Mouse (Mus musculus) frontal cortex, postnatal 14 days (tissue): ENCODE data around the gene Vmn1r87.
"Not testable (repeated sequence)": the region's sequence is repeated elsewhere in the genome, so short reads cannot be mapped to it uniquely, and the experiment has no call there.

ENCODE experiments used
- DNase-seq, 2 experiments: peaks; one replicate each; pipeline ENCODE4 v3.0.0; 2022; ENCODE audit warnings: low spot score in 2 of 2

Vmn1r87 gene

DNA sequence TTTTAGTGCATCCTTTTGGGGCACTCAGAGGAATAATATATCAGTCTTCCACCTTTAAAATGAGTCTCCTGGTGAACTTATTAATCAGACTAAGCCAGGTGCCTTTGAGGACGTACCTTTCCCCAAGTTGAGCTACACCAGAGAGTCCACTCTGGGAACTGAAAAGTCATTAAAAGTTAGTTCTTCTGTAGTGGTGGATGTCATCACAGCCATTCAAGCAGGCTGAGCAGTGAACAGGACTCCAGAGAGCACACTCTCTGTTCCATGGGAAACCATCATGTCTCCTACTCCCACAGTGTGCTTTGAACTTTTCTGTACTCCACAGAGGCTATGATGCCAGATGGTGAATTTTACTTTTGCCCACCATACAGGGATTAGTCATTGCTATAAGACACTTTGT, at the start of gene Vmn1r87:
Gene Vmn1r87, minus strand, starts transcription at position 101 of the 400 bp plus-strand sequence.
- DNase-seq, result no peak

DNA sequence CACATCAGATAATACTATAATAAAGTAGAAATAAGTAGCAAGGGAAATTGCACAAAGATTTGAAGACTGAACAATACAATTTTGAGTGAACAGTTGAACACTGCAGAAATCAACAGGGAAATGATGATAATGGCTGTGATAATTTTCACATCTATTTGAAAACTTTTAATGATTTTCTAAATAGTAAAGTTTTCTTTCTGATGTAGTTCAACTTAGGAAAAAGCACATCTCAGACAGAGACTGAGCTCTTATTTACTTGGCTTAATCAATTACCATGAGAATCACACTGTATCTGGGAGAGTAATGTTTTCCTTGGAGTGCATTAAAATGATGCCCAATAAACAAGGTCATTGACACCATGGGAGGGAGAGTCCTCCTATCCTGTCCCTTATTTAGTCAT, 19.3 kb upstream of the Vmn1r87 start, which contains the start of gene Vmn1r88:
Gene Vmn1r88, plus strand, starts transcription at position 301 of the 400 bp plus-strand sequence.
- DNase-seq, result no peak

DNA sequence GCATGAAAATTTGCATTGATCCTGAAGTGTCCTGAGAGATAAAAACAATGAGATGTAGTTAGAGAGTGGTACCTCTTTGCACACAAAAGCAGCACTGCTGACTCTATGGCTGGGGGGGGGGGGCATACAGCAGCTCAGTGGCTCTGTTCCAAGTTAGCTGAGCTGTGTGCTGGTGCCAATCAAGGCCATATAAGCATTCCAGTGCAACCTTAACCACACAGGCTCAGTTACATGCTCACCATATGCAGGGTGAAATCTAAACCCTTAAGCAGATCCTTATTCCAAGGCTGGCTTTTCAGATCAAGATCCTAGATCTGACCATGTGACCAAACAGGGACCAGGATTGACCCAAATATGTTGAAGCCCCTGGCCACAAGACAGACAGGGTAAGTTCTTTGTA, 2.6 kb downstream of the Vmn1r87 start:
- no peak for DNase-seq

DNA sequence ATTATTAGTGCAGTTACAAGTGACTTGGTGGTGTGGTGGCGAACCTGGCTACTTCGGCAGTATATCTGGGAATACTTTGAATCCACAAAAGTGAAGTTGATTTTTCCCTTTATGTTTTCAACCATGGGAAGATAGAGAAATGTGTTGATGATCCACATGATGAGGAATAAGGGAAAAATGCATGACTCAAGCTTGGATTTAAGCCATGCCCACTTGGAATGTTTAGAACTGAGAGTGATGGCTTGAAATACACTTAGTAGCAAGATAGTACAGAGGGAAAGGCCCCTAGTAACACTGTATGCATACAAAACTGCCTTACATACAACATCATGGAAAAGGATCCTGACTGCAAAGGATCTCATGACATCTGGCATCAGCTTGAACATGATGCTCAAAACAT, 8.1 kb downstream of the Vmn1r87 start:
- no peak for DNase-seq

DNA sequence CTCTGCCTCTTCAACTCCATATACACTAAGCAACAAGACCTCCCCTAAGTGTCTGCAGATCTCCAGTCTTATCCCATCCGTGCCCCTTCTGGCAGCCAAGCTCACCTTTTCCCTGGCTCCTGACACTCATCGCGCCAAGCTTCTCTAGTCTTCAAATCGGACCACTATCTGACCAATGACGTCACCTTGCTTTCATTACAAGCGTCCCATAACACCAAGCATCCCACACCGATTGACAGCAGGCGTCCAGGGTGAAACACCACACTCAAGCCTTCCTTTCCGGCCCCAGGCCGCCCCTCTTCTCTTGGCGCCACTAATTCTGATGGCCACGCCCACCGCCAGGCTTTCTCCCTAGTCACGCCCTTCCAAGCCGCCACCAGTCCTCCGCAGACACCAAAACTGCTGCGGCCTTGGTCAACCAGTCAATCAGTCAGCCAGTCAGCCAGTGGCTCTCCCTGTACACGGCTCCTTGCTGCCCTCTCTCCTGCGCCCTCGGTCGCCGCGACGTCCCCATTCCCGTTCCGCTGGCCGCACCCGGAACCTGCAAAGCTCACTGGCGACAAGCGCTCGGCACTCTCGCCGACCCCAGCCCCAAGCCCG, 16.3 kb downstream of the Vmn1r87 start:
- not testable (repeated sequence) for DNase-seq

DNA sequence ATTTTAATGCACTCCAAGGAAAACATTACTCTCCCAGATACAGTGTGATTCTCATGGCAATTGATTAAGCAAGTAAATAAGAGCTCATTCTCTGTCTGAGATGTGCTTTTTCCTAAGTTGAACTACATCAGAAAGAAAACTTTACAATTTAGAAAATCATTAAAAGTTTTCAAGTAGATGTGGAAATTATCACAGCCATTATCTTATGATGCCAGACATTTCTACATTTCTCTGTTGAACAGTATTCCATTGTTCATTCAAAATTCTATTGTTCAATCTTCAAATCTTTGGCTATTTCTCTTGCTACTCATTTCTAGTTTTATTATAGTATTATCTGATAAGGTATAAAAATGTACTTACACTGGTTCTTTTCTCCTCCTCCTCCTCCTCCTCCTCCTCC, 20.1 kb downstream of the Vmn1r87 start, which contains the start of gene Vmn1r86:
Gene Vmn1r86, minus strand, starts transcription at position 101 of the 400 bp plus-strand sequence.
- DNase-seq, result no peak

DNA sequence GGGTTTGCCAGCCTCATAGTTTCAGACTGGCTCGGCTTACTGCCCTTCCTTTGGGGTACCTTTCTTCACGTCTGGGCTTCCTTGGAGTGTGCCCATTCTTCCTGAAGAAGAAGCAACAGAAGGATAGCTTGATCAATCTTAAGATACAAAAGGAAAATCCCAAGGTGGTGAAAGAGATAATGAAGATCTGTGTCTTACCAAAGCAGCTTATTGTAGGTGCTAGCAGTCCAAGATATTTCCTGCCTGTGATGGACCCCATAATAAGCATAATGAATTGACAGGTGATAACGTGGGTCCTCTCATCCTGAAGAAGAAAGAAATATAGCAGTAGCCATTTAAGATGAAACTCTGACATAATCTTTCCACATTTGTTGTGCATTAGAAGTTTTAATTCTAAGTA, 44.9 kb downstream of the Vmn1r87 start, which contains the start of gene Vmn1r85:
Gene Vmn1r85, minus strand, starts transcription at position 101 of the 400 bp plus-strand sequence.
- no peak for DNase-seq
